In genomic region chr5:142988520-142988919, GRCm38 (mm10) we compare ENCODE assay signal across 13 mouse cellular contexts. TPM values are rescaled to one million over a fixed set of nuclear protein-coding genes. Genes with fewer than 3 reads are reported as not detected.
A peak's percentile ranks its signal among the peaks of the same experiment; 100 is the strongest.
DNase-seq lines count a peak whose midpoint lies in the region; ATAC-seq and TF ChIP-seq lines count a peak whose summit lies in the region.
"Had no signal": no experiment of that assay in that cellular context is flagged by ENCODE, and none has a peak within 500 bp of the region (broad histone marks: within the 10 kb centered on the region; RNA-seq: fewer than 3 reads in every experiment).

No protein-coding gene starts in this region.

- H3K4me2 ChIP-seq in hindbrain, embryonic 14.5 days (replicated peaks): no peak overlapping the region
- H3K4me2 ChIP-seq in hindbrain, embryonic 12.5 days (replicated peaks): no peak overlapping the region
- H3K4me2 ChIP-seq in midbrain, embryonic 14.5 days (ENCODE audit: low read length): no peak overlapping the region
- no peak overlapping the region for H3K4me2 ChIP-seq in midbrain, embryonic 13.5 days (replicated peaks)
- H3K4me2 ChIP-seq in embryonic facial prominence, embryonic 14.5 days (ENCODE audit: low read depth, low read length): no peak overlapping the region
- H3K4me2 ChIP-seq: limb, embryonic 15.5 days had no signal

- no peak for TF ChIP-seq POLR2A in brain, embryonic 14.5 days (IDR thresholded peaks at IDR 0.05; ENCODE audit: borderline replicate concordance, extremely low read depth, insufficient read depth, insufficient read length, poor library complexity, severe bottlenecking)

- H3K27ac ChIP-seq in hindbrain, embryonic 14.5 days: no peak overlapping the region
- H3K27ac ChIP-seq in hindbrain, embryonic 12.5 days: no peak overlapping the region
- H3K27ac ChIP-seq in midbrain, embryonic 14.5 days (replicated peaks; ENCODE audit: low read depth, low read length): 0 out of 2 replicates have a peak overlapping the region, but pooled peaks have one; percentile 13
- H3K27ac ChIP-seq in midbrain, embryonic 13.5 days: no peak overlapping the region
- no peak overlapping the region for H3K27ac ChIP-seq in embryonic facial prominence, embryonic 14.5 days (replicated peaks; ENCODE audit: low read depth, low read length)
- H3K27ac ChIP-seq: heart, adult 2 months; limb, embryonic 15.5 days had no signal

- ATAC-seq in hindbrain, embryonic 14.5 days (ENCODE audit: low FRiP score): no peak
- no peak for ATAC-seq in hindbrain, embryonic 12.5 days (ENCODE audit: low FRiP score)
- no peak for ATAC-seq in midbrain, embryonic 14.5 days (ENCODE audit: low FRiP score, low TSS enrichment)
- no peak for ATAC-seq in midbrain, embryonic 13.5 days
- no peak for ATAC-seq in embryonic facial prominence, embryonic 14.5 days (ENCODE audit: low read depth)

- DNase-seq in hindbrain, embryonic 14.5 days (ENCODE audit: low spot score): peak; percentile 68
- peak; percentile 59 for DNase-seq in midbrain, embryonic 14.5 days
- DNase-seq in brain, embryonic 14.5 days (ENCODE audit: low read depth): peak; percentile 79
- peak; percentile 54 for DNase-seq in embryonic facial prominence, embryonic 14.5 days (ENCODE audit: low spot score)
- no peak for DNase-seq in layer of hippocampus, adult 8-10 months (ENCODE audit: low spot score in 2 of 2)
- no peak for DNase-seq in c-Kit-positive CD71-positive TER-119-positive erythroid progenitor cells, embryonic 14.5 days (ENCODE audit: low spot score)
- DNase-seq: heart, adult 2 months had no signal

- H3K36me3 ChIP-seq in hindbrain, embryonic 14.5 days (replicated peaks; ENCODE audit: control insufficient read depth, insufficient read depth): peaks cover 24% of the 10 kb centered on the region
- peaks cover 31% of the 10 kb centered on the region for H3K36me3 ChIP-seq in hindbrain, embryonic 12.5 days
- peaks cover 37% of the 10 kb centered on the region for H3K36me3 ChIP-seq in midbrain, embryonic 14.5 days (ENCODE audit: control insufficient read depth, insufficient read depth, low read length)
- peaks cover 34% of the 10 kb centered on the region for H3K36me3 ChIP-seq in midbrain, embryonic 13.5 days
- peaks cover 36% of the 10 kb centered on the region for H3K36me3 ChIP-seq in embryonic facial prominence, embryonic 14.5 days (ENCODE audit: control insufficient read depth, insufficient read depth, low read length)

- 77% methylated on average over 5 of the region's 5 CpGs for WGBS in hindbrain, embryonic 14.5 days
- 91% methylated on average over 5 of the region's 5 CpGs for whole genome bisulfite sequencing in hindbrain, embryonic 12.5 days
- 78% methylated on average over 5 of the region's 5 CpGs for WGBS in midbrain, embryonic 14.5 days
- 86% methylated on average over 5 of the region's 5 CpGs for WGBS in midbrain, embryonic 13.5 days
- 84% methylated on average over 5 of the region's 5 CpGs for WGBS in embryonic facial prominence, embryonic 14.5 days

- H3K9ac ChIP-seq in hindbrain, embryonic 14.5 days: no peak overlapping the region
- no peak overlapping the region for H3K9ac ChIP-seq in hindbrain, embryonic 12.5 days
- H3K9ac ChIP-seq in midbrain, embryonic 14.5 days (replicated peaks; ENCODE audit: low read length): no peak overlapping the region
- H3K9ac ChIP-seq in midbrain, embryonic 13.5 days (replicated peaks): no peak overlapping the region
- H3K9ac ChIP-seq in embryonic facial prominence, embryonic 14.5 days (ENCODE audit: low read depth, low read length): no peak overlapping the region
- H3K9ac ChIP-seq: limb, embryonic 15.5 days had no signal

- no peaks in the 10 kb centered on the region for H3K27me3 ChIP-seq in hindbrain, embryonic 14.5 days (ENCODE audit: control insufficient read depth, insufficient read depth, low read length)
- no peaks in the 10 kb centered on the region for H3K27me3 ChIP-seq in hindbrain, embryonic 12.5 days
- no peaks in the 10 kb centered on the region for H3K27me3 ChIP-seq in midbrain, embryonic 14.5 days (ENCODE audit: control insufficient read depth, insufficient read depth, low read length)
- no peaks in the 10 kb centered on the region for H3K27me3 ChIP-seq in midbrain, embryonic 13.5 days
- H3K27me3 ChIP-seq in embryonic facial prominence, embryonic 14.5 days (replicated peaks; ENCODE audit: control insufficient read depth, insufficient read depth, low read length): no peaks in the 10 kb centered on the region
- H3K27me3 ChIP-seq: limb, embryonic 15.5 days had no signal

- TF ChIP-seq CTCF in brain, embryonic 14.5 days (IDR thresholded peaks at IDR 0.05; ENCODE audit: borderline replicate concordance, extremely low read depth, insufficient read depth, insufficient read length): no peak

- no peaks in the 10 kb centered on the region for H3K9me3 ChIP-seq in hindbrain, embryonic 14.5 days (ENCODE audit: control insufficient read depth, low read length)
- peaks cover 5% of the 10 kb centered on the region; the same call in 1 of the 2 replicates for H3K9me3 ChIP-seq in hindbrain, embryonic 12.5 days (replicated peaks)
- no peaks in the 10 kb centered on the region for H3K9me3 ChIP-seq in midbrain, embryonic 14.5 days (ENCODE audit: control insufficient read depth, low read length)
- peaks cover 10% of the 10 kb centered on the region; the same call in 1 of the 2 replicates for H3K9me3 ChIP-seq in midbrain, embryonic 13.5 days
- H3K9me3 ChIP-seq in embryonic facial prominence, embryonic 14.5 days (ENCODE audit: control insufficient read depth, low read length): no peaks in the 10 kb centered on the region
- H3K9me3 ChIP-seq: limb, embryonic 15.5 days had no signal

- no peaks in the 10 kb centered on the region for H3K4me1 ChIP-seq in hindbrain, embryonic 14.5 days (replicated peaks; ENCODE audit: control insufficient read depth, insufficient read depth, low read length)
- H3K4me1 ChIP-seq in hindbrain, embryonic 12.5 days: no peaks in the 10 kb centered on the region
- no peaks in the 10 kb centered on the region for H3K4me1 ChIP-seq in midbrain, embryonic 14.5 days (ENCODE audit: control insufficient read depth, insufficient read depth, low read length)
- no peaks in the 10 kb centered on the region for H3K4me1 ChIP-seq in midbrain, embryonic 13.5 days (replicated peaks)
- no peaks in the 10 kb centered on the region for H3K4me1 ChIP-seq in embryonic facial prominence, embryonic 14.5 days (ENCODE audit: control insufficient read depth, insufficient read depth, low read length)
- H3K4me1 ChIP-seq: limb, embryonic 15.5 days had no signal

- no peak overlapping the region for H3K4me3 ChIP-seq in hindbrain, embryonic 14.5 days (replicated peaks; ENCODE audit: low read length)
- no peak overlapping the region for H3K4me3 ChIP-seq in hindbrain, embryonic 12.5 days
- no peak overlapping the region for H3K4me3 ChIP-seq in midbrain, embryonic 14.5 days (replicated peaks; ENCODE audit: low read depth, low read length)
- H3K4me3 ChIP-seq in midbrain, embryonic 13.5 days (replicated peaks): no peak overlapping the region
- no peak overlapping the region for H3K4me3 ChIP-seq in embryonic facial prominence, embryonic 14.5 days (ENCODE audit: low read depth, low read length)
- H3K4me3 ChIP-seq: erythroblast, embryonic 14.5 days; heart, adult 2 months; limb, embryonic 15.5 days had no signal

RNA-seq across cellular contexts. Expression of gene Fscn1, which starts 28.4 kb away (rescaled TPM):
- polyA plus RNA-seq in hindbrain, embryonic 14.5 days (2014; fragmentation: Nextera tagmentation; extraction: Ambion mirVana): 459 and 508 TPM in 2 replicates
- polyA plus RNA-seq in hindbrain, embryonic 12.5 days (2016; fragmentation: Nextera tagmentation; extraction: Ambion mirVana): 699 and 764 TPM in 2 replicates
- 521 and 580 TPM in 2 replicates for polyA plus RNA-seq in midbrain, embryonic 14.5 days (2014; fragmentation: Nextera tagmentation; extraction: Ambion mirVana)
- polyA plus RNA-seq in midbrain, embryonic 13.5 days (2015; fragmentation: Nextera tagmentation; extraction: Ambion mirVana): 555 TPM in 2 replicates
- polyA plus RNA-seq in brain, embryonic 14.5 days (2012; rRNA removed): 634 and 658 TPM in 2 replicates
- polyA plus RNA-seq in embryonic facial prominence, embryonic 14.5 days (2014; fragmentation: Nextera tagmentation; extraction: Ambion mirVana): 338 and 413 TPM in 2 replicates
- 100 to 1,000 TPM; 150 to 174 (median 163) TPM for total RNA-seq in layer of hippocampus, adult 8-10 months (2022)
- total RNA-seq: megakaryocyte-erythroid progenitor cell, adult 5-6 weeks; neutrophil, adult 5-6 weeks had no signal

Comparison
In these comparisons a context has a peak if more than half of its experiments do, and no peak if none do; other contexts are left out.
1. DNase-seq: peak in hindbrain, embryonic 14.5 days (single experiment), midbrain, embryonic 14.5 days (single experiment), brain, embryonic 14.5 days (single experiment) and embryonic facial prominence, embryonic 14.5 days (single experiment); none in layer of hippocampus, adult 8-10 months (0 of 2) and c-Kit-positive CD71-positive TER-119-positive erythroid progenitor cells, embryonic 14.5 days (single experiment).